Mouse (Mus musculus) spleen, adult 12 weeks (tissue): ENCODE measurements around the gene Cplane1.
"Not testable (repeated sequence)": the region's sequence is repeated elsewhere in the genome, so short reads cannot be mapped to it uniquely, and the experiment has no call there.

Source experiments
- DNase-seq: peaks from one replicate; pipeline ENCODE4 v3.0.0; 2022; ENCODE audit warnings: low spot score

Cplane1 gene

DNA sequence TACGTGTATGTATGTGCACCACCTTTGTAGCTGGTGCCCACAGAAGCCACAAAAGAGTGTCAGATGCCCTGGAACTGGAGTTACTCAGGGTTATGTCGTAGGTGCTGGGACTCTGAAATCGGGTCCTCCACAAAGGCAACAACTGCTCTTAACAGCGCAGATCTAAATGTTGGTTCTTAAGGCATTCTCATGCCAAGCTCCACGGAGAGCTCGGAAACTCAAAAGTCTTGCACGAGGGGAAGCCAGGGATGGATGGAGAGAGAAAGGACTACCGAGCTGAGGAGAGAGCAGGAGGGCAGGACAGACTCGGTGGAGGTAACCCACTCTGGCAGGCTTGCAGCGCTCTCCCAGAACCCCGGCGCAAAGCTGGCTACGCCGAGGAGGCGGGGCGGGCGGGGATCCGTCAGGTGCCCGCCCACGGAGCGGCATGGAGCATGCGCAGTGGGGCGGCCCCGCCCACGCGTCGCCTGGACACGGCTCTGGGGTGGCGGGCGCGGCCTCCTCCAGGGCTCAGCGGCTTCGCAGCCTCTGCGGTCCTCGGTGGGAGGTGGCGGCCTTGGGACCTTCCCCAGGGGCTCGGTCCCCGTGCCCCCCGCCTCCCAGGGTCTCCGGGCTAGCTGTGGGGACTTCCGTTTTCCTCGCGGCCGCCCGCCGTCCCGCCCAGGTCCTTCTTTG, at the start of gene Cplane1:
Gene Cplane1 (plus strand): TSS at position 516 of the 675 bp plus-strand sequence.
- peak; percentile 94 for DNase-seq

DNA sequence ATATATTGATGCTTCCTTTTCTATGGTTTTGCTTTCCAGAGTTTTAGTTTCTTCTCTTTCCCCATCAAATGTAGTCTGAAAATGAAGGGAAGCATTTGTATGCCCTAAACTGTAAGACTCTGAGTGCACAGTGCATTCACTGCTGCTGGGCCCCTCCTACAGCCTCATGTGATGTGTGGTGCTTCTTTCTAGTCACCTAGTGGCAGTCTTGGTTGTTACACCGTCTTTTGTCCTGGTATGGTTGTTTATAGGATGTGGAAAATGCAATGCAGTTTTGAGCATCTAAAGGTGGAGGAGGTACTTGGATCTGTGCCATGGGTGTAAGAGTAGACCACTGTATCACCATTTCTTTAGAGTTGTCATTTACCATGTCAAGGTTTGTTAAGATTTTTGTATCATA, 39.6 kb upstream of the Cplane1 start:
- no peak for DNase-seq

DNA sequence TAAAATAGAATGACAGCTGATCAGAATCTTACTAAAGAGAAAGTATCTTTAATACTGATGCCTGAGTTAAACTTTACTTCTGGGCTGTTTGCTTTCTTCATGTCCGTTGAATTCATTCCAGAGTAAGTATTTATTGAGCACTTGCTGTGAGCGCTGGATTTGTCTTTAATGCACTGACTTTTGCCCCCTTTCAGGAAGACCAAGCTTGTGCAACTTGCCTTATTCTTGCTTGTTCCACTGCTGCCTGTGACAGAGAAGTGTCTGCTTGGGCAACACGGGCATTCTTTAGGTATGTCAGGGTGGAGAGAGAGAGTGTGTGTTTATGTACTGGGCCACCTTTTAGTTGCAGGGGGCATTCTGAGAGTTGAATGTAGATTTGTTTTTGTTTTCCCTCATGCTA, 37.6 kb upstream of the Cplane1 start:
- DNase-seq, result no peak

DNA sequence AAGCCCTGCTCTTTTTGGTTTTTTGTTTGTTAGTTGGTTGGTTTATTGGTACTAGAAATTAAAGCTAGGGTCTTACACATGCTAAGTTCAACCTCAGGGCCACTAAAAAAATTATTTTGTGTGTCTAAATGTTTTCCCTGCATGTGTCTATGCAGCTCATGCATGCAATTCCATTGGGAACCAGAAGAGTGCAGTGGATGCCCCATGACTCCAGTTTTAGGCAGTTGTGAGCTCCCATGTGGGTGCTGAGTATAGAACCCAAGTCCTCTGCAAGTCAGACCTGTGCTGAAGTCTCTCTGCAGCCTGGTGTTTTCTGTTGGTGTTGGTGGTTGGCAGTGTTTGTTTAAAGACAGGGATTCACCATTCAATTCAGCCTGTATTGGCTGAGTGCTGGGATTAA, 37.1 kb upstream of the Cplane1 start:
- DNase-seq, result no peak

DNA sequence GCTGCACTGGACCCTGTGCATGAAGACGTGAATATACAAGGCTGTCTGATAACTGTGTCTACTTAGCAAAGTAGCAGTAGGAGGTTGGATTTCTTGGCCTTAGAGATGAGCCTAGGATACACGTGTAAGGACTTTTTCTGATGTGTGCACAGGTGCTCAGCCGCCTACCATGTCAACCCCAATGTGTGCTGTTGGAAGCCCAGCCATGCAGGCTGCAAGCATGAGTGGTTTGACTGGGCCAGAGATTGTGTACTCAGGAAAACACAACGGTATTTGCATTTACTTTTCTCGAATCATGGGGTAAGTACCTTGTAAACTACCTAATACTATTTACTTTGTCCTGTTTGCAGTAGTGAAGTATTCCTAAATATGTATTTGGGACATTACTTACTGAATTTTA, 33.3 kb upstream of the Cplane1 start:
- no peak for DNase-seq

DNA sequence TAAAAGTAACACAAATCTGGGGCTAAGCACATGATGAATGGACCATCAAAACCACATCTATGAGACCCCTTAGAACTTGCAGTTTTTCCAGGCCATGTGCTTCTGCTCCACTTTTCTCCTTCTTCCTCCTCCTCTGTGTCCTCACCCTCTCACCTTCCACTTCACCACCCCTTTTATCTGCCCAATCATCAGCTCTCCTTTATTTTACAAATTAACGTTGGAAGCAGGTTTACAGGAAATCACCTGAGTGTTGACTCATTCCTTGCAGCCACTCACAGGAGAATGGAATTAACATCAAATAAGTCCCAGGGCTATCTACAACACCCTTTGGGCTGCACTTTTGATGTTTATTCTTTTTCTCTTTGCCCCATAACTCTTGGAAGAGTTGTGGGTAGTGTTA, 7.1 kb upstream of the Cplane1 start:
- DNase-seq, result no peak

DNA sequence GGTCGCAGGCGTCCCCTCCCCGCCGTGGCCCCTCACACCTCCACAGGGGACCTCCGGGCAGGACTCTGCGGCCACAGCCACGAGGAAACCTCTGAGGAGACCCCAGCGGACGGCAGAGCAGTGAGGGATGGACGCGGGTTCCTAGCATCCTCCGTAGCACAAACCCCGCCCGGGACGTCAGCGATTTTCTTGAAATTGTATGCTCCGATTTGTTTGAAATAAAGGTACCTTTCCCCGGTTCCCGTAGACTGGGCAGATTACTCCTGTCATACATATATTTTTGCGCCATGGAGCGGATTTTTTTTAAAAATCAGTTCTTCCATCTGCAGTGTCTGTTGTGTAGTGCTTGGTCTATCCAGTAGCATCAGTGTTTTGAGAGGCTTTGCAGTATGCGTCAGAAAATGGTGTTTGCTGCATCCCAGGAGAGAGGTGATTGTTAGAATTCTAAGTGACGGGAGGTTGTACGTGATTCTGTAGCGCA, 400 bp downstream of the Cplane1 start:
- no peak for DNase-seq

DNA sequence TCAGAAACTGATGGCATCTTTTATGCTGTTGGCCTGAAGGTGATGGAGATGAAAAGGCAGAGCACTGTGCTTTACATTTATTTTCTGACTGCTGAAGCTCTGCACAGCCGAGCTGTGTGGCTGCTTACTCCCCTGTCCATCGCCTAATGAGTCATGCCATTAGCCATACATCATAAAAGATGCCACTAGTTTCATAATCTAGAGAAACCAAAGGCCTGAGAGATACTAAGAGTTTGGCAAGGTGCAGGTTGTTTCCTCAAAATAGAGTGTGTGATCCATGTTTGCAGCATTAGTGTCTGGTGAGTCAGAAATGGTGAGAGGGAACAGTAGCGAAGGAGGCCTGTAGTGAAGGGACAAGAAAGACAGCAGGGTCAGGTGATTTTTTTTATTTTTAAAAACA, 20.7 kb downstream of the Cplane1 start:
- DNase-seq, result no peak

DNA sequence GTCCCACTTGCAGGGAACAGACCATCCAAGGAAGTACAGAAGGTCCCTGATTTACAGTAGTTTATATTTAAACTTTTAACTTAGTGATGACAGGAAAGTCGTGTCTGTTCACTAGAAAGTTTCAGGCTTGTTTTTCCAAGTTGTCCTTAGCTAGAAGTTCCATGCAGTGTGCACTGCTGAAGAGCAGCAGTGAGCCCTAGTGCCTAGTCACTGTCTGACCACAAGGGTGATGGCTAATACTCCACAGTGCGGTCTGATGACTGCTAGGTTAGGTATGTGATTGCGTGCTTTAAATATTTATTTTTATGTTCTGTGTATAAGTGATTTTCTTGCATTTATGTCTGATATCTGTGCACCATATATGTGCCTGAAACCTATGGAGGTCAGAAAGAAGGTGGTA, 21.5 kb downstream of the Cplane1 start:
- DNase-seq, result no peak

DNA sequence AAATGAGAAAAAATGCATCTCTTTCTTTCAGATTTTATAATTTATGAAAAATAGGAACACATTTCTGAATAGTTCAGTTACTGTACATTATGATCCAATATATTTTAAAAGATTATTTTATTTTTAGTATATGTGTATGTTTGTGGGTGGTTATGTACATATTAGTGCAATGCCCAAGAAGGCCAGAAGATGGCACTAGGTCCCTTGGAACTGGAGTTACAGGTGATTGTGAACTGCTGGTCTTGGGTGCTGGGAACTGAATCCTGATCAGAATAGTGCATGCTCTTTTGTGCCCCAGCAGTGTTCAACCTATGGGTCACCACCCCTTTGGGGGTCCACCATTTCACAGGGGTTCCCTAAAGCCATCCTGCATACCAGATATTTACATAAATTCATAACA, 31.4 kb downstream of the Cplane1 start:
- no peak for DNase-seq

DNA sequence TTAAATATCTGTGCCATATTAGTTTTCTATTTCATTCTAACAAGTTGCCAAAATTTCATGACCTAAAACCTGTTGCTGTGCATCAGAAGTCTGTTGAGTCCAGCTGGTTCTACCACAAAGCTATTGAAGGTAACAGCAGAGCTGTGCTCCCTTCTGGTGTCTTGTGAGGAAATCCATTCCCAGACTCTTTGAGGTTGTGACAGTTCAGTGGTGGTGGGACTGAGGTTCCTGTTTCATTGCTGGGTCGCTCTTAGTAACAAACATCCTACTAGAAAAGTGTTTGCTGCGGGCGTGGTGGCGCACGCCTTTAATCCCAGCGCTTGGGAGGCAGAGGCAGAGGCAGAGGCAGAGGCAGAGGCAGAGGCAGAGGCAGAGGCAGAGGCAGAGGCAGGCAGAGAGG, 39.5 kb downstream of the Cplane1 start:
- no peak for DNase-seq

DNA sequence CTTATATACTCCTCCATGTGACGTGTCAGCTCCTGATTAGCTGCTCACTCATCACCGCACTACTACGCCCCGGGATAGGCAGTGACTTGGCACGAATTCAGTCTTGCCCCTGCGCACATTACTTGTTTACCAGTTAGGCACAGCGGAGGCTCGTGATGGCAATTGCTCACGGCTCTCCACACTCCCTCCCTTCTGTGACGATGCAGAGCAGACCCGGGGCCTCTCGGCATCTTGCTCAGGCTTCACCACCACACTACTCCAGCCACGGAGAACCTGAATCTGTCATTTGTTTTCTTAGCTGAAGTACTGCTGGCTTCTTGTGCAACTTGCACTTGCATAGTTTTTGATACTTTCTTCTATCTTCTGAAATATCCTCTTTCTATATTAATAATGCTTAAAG, 45.9 kb downstream of the Cplane1 start:
- DNase-seq, result no peak

DNA sequence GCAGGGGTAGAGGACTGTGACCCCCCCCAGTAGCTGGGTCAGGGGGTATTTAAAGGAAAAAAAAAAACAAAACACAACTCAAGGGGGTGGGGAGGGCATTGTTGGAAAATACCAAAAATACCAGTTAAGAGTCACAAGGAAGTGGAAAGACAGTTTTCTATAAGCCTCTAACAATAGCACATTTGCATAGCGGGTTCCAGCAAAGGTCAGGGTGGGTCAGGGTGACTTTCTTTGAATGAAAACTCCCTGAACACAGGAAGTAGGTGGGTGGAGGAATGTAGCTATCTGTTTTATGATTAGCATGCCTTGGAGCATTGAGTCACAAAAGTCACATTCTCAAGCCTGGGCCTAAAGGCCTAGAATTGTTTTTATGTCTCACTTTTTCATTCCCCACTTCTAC, 65.3 kb downstream of the Cplane1 start:
- DNase-seq, result not testable (repeated sequence)

DNA sequence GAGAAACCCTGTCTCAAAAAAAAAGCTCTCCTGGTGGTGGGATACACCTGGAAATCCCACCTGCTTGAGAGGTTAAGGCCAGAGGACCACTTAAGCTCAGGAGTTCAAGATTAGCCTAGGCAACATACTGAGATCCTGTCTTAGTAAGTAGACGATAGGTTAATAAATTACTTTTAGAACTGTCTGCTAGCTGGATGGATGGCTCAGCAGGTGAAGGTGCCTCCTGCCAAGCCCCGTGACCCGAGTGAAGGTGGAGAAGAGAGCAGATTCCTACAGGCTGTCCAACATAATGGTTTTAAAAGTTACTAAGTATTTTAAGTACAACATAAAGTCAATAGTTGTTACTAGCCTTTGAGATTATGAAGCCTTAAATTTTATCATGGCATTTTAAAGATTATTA, 97.0 kb downstream of the Cplane1 start:
- DNase-seq, result no peak

DNA sequence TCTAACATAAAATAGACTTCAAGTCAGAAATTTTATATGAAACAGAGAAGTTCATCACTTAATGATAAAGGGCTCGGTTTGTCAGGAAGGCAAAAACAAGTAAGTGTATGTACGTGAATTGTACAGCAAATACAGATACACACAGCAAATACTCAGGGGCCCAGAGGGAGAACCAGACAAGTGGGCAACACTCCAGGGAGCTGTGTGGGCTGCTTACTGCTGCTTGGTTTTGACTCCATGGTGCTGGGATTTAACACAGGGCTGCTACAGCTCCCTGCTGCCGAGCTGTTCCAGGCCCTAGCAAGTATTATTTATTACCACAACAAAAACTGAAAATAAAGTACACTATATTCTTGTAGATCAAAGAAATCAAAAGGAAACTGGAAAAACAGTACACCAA, 98.3 kb downstream of the Cplane1 start:
- DNase-seq, result no peak

DNA sequence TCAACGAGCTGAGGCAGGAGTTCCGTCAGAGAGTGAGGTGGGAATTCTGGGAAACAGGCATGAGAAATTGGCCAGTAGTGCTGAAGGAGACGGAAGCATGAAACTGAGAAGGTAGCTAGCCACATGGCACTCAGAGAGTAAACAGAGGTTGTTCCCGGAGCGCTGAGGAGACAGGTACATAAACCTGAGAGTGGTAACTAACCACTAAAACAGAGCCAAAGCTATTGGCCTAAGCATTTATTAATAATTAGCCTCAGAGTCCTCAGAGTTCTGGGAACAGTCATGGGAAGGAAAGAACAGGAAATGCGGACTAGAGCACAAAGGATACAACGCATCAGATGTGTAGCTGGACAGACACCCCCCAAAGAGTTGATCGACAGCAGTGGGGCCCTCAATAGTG, 99.3 kb downstream of the Cplane1 start:
- DNase-seq, result no peak

DNA sequence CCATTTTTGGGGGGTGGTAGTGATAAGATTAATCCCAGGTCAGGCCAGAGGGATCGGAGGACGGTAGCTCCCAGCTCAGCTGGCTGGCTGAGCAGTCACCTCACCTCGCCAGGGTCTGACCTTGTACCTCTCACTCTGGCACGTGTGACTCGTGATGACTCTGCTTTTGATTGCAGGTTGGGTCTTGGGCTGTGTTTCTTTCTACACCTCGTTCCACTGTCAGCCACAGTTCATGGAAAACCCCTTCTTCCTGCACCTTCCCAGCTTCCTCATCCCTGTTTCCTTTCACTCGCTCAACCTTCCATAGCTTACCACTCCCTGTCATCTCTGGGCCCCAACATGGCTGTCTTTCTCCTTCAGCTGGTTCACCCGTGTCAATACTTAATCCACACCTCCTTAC, 103.0 kb downstream of the Cplane1 start:
- DNase-seq, result no peak

DNA sequence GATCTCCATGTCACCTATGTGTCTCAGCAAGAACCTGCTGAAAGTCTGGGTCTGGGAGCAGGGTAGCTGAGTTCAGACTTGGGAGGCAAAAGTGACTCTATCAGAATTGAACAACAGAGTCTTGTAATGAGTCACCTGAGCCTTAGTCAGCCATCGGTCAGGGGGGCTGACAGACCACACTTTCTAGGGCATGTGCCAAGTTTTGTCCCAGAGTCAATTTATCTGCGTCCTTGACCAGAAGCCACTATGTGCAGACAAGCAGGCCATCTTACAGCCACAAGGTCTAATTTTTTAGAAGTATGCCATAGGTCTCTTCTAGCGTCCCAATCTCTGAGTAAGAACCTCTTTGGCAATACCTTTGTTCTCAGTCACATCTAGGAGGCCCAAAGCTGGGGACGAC, 109.0 kb downstream of the Cplane1 start:
- not testable (repeated sequence) for DNase-seq

DNA sequence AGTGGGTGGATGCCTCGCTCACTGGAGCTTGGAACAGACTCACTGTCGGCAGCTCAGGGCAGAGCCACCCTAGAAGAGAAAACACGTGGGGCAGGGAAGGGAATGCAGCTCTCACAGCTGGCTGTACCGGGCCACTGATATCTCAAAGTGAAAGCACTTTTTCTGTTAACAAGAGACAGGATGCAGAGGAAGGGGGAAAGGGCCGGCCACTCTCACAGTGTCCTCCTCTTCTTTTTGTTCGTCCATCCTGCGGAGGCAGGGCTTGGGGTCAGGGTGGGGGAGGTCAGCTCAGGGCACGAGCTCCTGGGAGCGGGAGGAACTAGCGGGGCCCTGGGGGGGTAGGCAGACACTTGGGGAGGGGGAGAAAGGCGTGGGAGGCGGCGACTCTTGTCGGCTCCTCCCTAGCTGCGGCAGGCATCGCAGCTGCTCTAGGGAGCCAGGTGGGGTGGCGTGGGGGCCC, 110.4 kb downstream of the Cplane1 start:
- DNase-seq, result peak; percentile 2

DNA sequence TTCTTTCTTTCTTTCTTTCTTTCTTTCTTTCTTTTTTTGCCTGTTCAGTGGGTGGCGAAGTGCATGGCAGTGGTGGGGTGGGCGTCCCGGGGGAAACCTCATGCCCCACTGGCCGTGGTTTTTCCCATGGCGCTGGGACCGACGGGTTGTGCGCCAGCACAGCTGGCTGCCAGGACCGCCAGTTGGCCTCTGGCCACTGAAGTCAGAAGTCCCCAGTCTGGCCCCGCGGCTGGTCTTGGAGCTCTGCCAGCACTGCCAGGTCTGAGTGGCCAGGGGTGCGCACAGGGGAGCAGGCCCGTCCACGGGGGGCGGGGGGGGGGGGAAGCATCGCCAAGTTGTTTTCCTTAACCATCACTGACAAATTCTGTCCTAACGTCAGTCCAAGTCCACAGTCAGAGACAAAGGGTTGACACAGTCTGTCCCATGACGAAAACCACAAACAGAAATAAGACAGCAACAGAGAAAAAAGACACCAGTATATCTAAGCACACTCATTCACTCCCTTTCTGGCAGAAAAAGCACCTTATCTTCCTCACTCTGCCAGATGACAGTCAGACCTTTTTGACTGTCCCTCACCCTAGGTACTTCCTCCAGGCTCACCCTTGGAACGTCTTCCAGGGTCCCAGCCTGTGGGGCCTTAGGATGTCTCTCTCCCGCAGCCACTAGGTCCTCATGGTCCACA, 111.2 kb downstream of the Cplane1 start:
- DNase-seq, result no peak

DNA sequence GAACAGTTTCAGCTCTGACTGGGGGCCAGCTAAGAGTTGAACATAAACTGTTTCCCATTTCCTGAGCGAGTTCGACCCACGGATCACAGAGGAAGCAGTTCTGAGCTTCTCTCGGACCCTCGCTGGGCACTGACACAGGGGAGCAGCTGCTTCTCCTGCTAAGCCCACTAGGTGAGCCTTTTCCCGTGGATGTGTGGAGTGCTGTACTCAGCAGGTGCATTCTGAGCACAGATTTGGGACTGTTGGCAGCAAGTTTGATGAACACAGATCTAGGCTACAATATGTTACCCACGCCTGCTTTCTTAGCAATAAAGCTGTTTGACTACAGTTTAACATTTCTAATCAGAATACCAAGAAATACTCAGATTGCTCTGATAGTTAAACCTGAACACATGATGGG, 112.8 kb downstream of the Cplane1 start:
- no peak for DNase-seq

DNA sequence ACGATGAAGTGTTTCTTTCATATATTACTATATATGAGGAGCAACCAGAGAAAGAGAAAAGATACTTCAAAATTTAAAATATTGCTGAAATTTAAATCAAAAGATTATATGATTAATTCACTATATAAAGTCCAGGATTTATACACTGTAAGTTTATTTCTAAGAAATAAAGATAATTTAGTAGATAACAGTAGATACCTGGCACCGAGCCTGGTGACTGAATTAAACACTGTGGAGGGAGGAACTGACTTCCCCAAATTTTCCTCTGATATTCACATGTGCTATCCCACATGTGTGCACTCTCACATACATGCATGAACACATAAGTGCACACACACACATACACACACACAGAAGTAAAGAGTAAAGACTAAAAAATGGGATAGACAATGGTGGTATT, 113.2 kb downstream of the Cplane1 start:
- no peak for DNase-seq

DNA sequence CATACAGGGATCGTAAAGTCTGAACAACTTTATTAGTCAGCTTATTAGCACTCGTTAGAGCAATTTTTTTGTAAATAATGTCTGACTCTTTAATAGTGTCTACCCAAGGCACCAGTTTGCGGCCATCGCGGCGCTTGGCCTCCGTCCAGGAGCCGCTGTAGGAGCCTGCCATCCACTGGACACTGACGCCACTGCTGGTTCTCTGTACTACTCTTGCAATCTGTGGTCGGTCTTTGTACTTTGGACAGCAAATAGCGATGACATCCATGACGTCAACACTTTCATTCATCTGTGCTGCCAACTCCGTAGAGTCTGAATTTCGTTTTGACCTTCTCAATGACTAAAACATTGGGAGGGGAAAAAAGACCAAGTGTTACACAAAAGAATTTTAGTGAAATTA, 122.3 kb downstream of the Cplane1 start:
- no peak for DNase-seq

DNA sequence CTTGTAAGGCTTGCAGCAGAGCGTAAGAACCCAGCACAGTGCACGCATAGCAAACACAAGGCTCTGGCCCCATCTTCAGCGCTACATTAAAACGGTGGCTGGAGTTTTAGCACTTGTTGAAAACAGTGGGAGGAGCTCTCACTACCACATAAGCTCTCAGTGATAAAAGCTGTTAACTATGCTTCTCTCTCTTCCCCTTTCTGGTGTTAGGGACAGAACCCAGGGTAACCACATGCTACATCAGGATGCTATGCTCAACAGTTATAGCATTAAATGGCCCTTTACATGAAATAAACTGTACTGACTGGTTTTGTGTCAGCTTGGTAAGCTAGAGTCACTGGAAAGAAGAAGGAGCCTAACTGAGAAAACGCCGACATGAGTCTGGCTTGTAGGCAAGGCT, 125.2 kb downstream of the Cplane1 start:
- no peak for DNase-seq
